Mouse (Mus musculus): ENCODE results near the gene Rfc2. TPM values are rescaled to one million over a fixed set of nuclear protein-coding genes. Genes with fewer than 3 reads are reported as not detected.

Rfc2 gene
- total RNA-seq, 2 experiments from 2014 or later: 56.1 to 61.2 TPM

DNA sequence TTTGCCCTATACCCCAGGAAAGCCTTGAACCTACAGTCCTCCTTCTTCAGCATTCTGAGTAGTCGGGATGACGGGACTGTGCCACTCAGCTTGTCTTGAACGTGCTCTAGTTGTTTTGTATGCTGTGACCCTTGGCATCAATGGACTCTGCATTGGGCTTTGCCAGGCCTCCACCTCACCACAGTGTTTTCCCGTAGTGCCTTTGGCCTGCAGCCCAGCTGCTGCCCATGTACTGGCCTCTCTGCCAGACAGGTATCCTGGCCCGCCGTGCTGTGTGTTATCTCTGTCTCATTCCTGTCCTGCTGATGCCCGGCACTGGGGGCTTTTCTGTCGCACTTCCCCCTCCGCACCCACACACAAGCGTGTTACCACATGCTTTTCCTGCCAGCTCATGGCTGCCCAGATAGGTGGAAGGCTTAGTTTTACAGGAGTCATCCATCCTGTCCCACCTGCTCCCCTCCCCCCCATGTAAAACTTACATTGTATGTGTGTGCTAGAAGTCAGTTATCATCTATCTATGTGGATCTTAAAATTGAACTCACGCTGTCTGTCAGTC, 10.9 kb downstream of the Rfc2 start:
- DNase-seq (ENCODE audit: low spot score in 2 of 2): no peak
- intact Hi-C loops (cut with DNase I): loop anchor here (10.0 kb wide), 1 partner anchor 217 kb away; no protein-coding TSS in a partner anchor

DNA sequence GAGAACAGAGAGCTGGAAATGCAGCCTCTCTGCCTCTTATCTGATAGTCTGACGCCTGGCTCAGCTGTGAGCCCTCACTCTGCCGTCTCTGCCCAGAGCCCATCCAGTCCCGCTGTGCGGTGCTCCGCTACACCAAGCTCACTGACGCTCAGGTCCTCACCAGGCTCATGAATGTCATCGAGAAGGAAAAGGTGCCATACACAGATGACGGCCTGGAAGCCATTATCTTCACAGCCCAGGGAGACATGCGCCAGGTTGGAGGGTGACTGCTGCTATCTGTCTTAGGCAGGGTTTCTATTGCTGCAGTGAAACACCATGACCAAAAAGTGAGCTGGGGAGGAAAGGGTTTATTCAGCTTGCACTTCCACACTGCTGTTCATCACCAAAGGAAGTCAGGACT, 11.9 kb downstream of the Rfc2 start:
- intact Hi-C loops (cut with DNase I): loop anchor here (10.0 kb wide), 1 partner anchor 218 kb away; no protein-coding TSS in a partner anchor
- DNase-seq (ENCODE audit: low spot score in 2 of 2): no peak

DNA sequence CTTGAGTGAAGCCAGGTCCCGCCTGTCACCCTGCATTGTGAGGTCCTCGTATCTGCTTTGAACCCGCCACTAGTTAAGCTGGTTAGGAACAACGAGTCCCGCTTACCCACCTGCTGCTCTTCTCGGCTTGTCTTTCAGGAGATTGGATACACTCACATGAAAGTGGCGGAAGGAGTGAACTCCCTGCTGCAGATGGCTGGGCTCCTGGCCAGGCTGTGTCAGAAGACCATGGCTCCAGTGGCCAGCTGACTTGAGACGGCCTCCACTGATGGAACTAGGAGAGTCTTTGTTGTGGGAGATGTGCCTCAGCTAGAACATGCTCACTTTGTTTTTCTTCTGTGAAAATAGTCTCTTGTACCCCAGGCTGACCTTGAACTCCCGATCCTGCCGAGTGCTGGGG, 16.5 kb downstream of the Rfc2 start:
- DNase-seq (ENCODE audit: low spot score in 2 of 2): no peak
- intact Hi-C loops (cut with DNase I): loop anchor here (10.0 kb wide), 1 partner anchor 223 kb away; no protein-coding TSS in a partner anchor

DNA sequence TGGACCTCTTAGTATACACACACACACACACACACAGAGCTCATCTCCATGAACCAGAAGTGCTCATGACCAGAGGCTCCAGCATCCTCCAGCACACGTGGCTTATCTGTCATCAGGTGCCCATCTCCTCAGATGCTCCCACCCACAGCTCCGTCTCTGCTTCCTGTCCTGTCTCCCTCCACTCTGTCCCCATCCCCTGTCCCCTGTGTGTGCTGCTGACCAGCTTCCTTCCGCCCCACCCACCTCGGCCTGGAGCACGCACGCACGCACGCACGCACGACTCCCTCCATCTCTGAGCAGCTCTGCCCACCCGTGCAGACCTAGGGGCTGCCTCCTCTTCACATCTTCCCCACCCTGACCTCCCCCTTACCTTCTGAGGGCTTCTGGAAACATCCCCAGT, 23.2 kb downstream of the Rfc2 start:
- no peak for DNase-seq (ENCODE audit: low spot score in 2 of 2)
- intact Hi-C loops (cut with DNase I): no loop called here

DNA sequence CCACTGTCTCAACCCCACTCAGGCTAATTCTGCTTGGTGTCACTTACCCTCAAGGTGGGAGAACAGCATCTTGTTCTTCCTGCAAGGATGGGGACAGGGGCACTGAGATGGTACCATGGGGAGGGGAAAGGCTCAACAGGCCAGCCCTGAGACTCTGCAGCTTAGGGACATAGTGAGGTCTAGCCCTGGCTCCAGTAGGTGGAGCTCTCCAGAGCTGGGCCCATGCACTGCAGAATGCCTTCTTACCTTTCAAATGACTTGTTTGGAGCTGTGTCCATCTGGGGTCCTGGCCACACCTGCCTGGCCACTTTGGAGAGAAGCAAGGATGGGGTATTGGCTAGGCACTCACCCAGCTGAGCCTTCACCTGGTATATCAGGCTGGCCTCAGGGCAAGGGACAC, 25.1 kb downstream of the Rfc2 start:
- intact Hi-C loops (cut with DNase I): no loop called here
- DNase-seq (ENCODE audit: low spot score in 2 of 2): no peak

DNA sequence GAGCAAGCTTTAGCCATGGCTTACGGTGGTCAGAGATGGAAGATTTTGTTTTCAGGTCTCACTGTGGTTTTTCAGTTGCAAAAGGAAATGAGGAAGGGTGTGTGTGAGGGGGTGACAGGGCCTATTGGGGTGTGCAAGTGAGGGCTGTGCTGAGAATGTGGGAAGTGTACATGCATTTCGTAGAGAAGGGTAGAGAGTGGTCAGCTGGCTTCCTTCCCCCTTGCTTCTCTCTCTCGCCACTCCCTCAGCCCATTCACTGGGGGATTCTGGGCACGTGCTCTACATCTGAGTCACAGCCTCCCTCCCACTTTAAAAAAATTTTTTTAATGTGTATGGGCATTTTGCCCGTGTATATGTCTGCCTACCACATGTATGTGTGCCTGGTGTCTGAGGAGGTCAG, 26.0 kb downstream of the Rfc2 start:
- no peak for DNase-seq (ENCODE audit: low spot score in 2 of 2)
- intact Hi-C loops (cut with DNase I): no loop called here

DNA sequence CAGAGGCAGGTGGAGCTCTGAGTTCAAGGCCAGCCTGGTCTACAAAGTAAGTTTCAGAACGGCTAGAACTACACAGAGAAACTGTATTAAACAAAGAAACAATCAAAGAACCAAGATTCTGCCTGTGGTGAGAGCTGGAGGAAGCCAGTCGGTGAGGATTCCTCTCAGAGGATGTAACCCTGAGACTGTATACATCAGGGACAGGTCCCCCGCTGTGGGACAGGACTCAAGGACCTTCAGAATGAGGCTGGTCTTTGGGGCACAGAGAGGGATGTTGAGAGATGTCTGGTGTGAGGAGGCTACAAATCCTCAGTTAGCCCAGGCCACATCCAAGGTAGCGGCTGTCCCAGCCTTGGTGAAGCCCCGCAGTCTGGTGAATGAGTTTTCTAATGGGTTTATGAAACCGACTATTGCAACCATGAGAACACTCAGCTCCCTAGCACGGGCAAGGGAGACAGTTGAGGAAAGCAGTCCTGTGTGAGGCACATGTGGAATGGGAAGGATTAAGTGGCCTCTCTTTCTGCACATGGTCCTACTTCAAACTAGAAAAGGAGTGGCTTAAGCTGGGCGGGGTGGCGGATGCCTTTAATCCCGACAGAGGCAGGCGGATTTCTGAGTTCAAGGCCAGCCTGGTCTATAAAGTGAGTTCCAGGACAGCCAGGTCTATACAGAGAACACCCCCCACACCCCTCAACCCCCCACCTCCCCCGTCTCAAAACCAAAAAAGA, 28.9 kb downstream of the Rfc2 start:
- no peak for DNase-seq (ENCODE audit: low spot score in 2 of 2)
- intact Hi-C loops (cut with DNase I): no loop called here

DNA sequence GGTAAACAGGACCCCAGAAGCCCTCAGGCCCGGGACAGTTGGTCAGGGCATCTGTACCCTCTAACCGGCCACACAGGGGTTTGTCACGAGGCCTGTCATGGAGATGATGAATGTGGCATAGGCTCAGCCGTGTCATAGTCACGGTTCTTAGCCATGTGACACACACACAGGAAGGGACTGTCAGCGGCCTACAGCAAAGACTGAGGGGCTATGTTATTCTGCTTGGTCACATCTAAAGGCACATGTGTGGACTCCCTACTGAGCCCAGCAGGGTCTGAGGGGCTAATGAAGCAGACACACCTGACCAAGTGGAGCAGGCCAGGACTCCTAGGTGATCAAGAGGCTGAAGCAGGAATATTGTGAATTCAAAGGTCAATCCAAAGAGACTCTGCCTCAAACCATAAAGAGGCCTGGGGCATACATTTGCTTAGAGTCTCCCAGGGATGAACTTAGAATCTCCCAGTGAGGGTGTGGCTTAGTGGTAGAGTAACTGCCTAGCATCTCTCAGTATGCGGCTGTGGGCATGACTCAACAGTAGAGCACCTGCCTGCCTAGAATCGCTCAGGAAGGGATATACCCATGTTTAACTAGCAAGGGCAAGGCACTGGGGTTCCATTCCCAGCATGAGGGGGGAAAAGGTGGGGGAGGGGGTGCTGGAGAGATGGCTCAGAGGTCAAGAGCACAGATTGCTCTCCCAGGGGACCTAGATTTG, 30.8 kb downstream of the Rfc2 start:
- intact Hi-C loops (cut with DNase I): no loop called here
- no peak for DNase-seq (ENCODE audit: low spot score in 2 of 2)

DNA sequence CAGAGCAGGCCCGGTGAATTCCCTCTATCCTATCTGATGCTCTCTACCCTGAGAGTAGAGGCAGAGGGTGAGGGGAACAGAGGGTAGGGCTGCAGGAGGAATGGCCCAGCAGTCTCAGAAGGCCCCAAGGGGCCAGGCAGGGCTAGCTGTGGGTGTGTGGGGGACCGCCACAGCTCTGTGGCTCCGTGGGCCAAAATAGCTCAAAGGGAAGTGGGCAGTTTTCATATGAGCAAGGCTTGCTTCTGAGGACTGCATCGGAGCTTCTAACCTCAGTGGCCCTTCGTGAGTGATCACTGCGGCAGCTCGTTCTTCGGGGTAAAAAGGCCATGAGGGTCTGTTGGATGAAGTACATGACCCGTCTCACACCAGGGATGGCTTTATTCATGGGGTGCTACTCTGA, 32.6 kb downstream of the Rfc2 start:
- no peak for DNase-seq (ENCODE audit: low spot score in 2 of 2)
- intact Hi-C loops (cut with DNase I): no loop called here

DNA sequence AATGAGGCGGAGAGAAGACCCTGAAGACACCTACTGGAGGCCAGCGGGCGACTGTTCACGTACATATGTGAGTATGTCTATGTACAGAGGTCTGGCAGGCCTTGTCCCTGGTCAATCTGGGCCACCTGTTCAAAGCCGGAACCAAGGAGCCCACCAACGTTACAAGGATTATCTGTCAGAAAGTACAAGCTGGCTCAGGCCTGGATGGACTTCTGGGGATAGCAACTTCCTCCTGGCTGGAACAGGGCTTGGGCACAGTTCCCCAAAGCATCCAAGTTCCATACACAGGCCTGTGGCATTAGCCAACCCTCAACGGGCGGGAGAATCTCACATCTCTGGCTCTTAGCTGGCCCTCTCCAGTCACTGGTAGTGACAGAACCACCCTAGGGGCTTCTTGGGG, 33.1 kb downstream of the Rfc2 start:
- intact Hi-C loops (cut with DNase I): no loop called here
- no peak for DNase-seq (ENCODE audit: low spot score in 2 of 2)

DNA sequence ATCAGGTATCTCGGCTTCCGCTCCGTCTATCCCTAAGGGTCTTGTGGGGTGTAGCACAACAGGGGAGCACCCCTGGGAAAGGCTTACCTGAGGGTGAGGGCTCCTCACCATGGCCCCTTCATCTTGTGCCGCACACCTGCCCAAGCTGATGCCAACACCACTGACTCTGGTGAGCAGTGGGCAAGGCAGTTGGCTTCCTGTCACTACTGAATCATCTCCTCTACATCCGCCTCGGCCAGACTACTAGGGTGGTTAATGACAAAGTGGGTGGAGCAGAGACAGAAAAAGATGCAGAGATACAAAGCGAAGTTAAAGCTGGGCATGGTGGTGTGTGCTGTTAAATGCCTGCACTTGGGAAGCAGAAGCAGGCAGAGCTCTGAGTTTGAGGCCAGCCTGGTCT, 33.6 kb downstream of the Rfc2 start, which contains the start of gene Lat2:
Gene Lat2, minus strand, starts transcription at position 224 of the 400 bp plus-strand sequence.
- intact Hi-C loops (cut with DNase I): no loop called here
- peak in 1 of 2 experiments; percentile 78 for DNase-seq (ENCODE audit: low spot score in 2 of 2)

DNA sequence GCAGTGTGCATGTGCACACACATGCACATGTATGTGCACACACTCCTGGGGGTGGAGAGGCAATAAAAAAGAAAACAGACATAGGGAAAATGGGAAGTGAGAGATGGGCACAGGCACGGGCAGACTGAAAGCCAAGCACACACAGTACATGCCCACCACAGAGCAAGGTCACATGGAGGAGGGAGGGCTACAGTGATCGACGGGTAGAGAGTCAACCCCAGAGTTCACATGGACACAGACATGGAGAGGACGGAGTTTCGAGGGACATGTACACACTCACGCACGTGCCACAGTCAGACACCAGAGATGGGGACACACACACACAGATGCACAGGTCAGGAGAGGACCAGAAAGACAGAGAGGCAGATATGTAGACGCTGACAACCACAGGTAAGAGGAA, 34.2 kb downstream of the Rfc2 start:
- intact Hi-C loops (cut with DNase I): no loop called here
- DNase-seq (ENCODE audit: low spot score in 2 of 2): no peak

DNA sequence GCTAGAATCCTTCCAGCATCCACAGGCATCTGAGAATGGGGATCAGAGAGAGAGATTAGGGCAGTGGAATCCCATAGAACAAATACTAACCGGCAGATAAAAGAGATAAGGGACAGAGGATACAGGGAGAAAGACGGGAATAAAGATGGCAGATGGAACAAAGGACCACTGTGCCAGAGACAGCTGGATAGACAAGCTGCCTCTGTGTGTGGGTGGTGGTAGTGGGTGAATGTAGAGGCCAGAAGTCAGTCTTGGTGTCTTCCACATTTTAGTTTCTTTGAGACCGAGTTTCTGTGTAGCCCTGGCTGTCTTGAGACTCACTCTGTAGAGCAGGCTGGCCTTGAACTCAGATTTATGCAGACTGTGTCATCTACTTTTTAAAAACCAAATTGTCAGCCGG, 34.6 kb downstream of the Rfc2 start:
- intact Hi-C loops (cut with DNase I): no loop called here
- DNase-seq (ENCODE audit: low spot score in 2 of 2): no peak

DNA sequence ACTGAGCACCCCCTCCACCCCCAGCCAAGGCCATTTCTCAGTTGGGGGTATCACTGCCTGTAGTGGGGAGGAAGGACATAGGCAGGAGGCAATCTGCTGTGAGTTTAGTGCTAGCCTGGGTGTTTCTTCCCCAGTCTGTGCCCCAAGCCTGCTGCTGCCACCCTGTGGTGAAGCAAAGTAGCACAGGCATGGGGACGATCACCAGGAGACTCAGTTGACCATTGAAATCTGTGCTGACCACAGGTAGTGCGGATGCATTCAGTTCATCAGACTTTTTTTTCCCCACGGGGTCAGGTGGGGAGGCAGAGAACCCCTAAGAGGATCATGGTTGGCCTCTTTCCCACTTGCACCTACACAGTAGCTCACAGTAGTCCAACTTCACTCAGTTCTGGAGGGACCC, 35.9 kb downstream of the Rfc2 start:
- DNase-seq (ENCODE audit: low spot score in 2 of 2): peak; percentile 60 to 63
- intact Hi-C loops (cut with DNase I): no loop called here

DNA sequence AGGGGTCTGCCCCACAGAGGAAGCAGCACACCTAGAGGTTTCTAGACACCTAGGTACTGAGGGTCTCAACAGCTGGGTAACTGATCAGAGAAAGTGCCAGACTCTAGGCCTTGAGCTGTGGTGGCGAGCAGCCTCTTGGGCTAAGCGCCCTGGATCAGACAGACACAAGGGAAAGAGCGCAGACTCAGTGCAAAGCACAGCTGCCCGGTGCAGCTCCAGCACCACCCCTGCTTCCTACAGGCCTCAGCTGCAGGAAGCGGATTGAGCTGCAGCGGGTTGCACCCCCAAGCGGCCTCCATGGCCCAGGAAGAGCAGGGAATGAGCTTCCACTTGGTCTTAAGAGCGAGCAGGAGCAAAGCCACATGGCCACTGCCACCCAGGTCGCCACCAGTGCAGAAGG, 39.3 kb downstream of the Rfc2 start:
- intact Hi-C loops (cut with DNase I): no loop called here
- no peak for DNase-seq (ENCODE audit: low spot score in 2 of 2)

DNA sequence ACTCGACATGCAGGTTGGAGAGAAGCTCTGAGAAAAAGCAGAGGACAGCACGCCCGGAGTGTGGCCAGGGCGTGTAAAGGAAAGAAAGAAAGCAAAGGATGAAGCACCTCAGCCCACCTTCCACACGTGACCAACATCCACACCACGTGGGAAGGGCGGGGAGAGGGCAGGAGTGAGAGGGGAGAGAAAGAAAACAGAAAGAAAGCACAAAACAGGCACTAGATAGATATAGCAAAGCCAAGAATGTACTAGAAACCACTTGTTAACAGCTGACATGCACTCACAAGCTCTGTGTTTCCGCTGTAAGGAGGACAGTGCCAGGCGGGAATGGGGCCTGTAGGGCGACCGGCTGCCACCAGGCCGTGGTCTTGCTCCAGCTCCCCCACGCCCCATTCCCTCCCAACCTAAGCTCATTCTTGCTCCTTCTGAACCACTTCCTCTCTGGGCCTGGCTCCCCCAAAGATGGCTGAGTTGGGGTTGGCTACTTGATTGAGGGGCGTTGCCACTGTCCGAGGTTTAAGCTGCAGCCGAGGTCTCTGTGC, 40.0 kb downstream of the Rfc2 start:
- no peak for DNase-seq (ENCODE audit: low spot score in 2 of 2)
- intact Hi-C loops (cut with DNase I): no loop called here

DNA sequence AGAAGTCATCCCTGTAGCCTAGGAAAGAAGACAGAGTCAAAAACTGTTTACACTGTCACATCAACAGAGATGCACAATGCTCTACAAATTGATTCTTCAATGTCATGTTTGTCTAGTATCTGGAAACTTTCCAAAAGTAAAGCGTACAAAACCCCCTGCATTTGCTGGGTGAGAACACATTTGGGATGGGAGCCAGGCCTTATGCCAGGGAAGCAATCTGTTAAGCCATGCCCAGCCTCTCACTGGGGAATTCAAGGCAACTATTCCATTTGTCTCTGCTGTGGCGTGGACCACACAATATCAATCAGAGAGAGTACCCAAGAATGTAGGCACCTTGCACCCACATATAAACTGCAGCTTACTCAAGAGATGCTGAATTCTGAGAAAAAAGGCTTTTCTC, 40.9 kb downstream of the Rfc2 start:
- intact Hi-C loops (cut with DNase I): no loop called here
- peak; percentile 36 to 48 for DNase-seq (ENCODE audit: low spot score in 2 of 2)

DNA sequence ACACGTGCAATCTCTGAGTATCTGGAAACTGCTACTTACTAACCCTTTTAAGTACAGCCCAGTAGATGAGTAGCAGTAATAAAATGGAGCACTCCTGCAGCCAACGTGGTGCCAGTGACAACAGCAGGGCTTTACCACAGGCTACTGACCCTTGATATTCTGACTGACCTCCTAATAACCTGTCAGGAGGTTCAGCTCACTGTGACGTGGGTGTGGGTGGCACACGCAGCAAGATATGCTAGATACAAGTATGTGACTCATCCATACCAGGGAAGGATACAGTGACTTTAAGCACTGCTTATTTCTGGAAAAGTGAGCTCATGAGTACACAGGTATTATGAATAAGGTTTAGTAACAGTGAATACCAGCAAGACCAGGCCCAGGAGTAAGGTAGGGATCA, 48.3 kb downstream of the Rfc2 start:
- intact Hi-C loops (cut with DNase I): no loop called here
- no peak for DNase-seq (ENCODE audit: low spot score in 2 of 2)

DNA sequence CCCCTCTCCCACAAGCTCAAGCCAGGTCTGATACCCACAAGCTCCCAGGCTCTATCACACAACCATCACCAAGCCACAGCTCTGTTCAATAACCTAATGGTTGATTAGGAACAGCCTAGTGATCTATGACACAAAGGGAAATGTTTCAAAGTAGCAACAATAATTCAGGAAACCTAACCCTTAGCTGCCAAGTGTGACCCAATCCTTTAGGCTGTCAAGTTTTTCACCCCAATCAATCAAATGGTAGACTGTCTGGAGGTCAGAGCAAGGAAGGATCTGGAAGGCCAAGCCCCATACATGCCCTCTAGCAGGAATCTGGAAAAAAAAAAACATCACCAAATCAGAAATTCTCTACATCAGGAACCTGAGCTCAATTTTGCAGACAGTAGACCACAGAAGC, 49.7 kb downstream of the Rfc2 start:
- no peak for DNase-seq (ENCODE audit: low spot score in 2 of 2)

DNA sequence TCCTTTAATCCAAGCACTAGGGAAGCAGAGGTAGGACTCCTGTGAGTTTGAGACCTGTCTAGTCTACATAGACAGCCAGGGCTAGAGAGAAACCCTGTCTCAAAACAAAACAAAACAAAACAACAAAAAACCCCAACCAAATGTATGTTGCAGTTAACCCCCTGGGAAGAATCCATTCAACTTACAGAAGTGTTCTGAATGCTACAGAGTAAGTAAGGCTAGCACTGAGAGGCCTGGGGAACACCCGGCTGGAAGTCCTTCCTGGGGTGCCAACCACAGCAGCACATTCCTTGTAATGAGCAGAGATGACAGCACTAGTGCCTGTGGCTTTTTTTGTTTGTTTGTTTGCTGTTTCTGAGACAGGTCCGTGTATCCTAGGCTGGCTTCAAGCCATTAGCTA, 51.7 kb downstream of the Rfc2 start:
- DNase-seq (ENCODE audit: low spot score in 2 of 2): no peak
- intact Hi-C loops (cut with DNase I): no loop called here

More for the DNA sequence above, 49.7 kb downstream of the Rfc2 start:
- intact Hi-C loops (cut with DNase I): no loop called here
